ENCODE assay signal across 11 mouse cellular contexts in genomic region chr19:45432351-45432750, GRCm38 (mm10).
DNase-seq lines count a peak whose midpoint lies in the region; ATAC-seq lines count a peak whose summit lies in the region.
"Had no signal": no experiment of that assay in that cellular context is flagged by ENCODE, and none has a peak within 500 bp of the region (broad histone marks: within the 10 kb centered on the region; RNA-seq: fewer than 3 reads in every experiment).

No protein-coding gene starts in this region.

- no peak overlapping the region for H3K9ac ChIP-seq in forebrain, embryonic 13.5 days
- H3K9ac ChIP-seq in neural tube, embryonic 13.5 days = no peak overlapping the region
- H3K9ac ChIP-seq: liver, embryonic 12.5 days had no signal

- no peaks in the 10 kb centered on the region for H3K9me3 ChIP-seq in forebrain, embryonic 13.5 days (replicated peaks)
- H3K9me3 ChIP-seq in forebrain, embryonic 10.5 days = no peaks in the 10 kb centered on the region
- H3K9me3 ChIP-seq in neural tube, embryonic 13.5 days = no peaks in the 10 kb centered on the region
- H3K9me3 ChIP-seq: liver, embryonic 12.5 days had no signal

- 59% methylated on average over 3 of the region's 3 CpGs for WGBS in forebrain, embryonic 13.5 days
- 86% methylated on average over 3 of the region's 3 CpGs for WGBS in forebrain, embryonic 10.5 days
- 53% methylated on average over 3 of the region's 3 CpGs for WGBS in neural tube, embryonic 13.5 days

- H3K27me3 ChIP-seq in forebrain, embryonic 13.5 days = no peaks in the 10 kb centered on the region
- H3K27me3 ChIP-seq in forebrain, embryonic 10.5 days (ENCODE audit: poor library complexity, severe bottlenecking) = no peaks in the 10 kb centered on the region
- no peaks in the 10 kb centered on the region for H3K27me3 ChIP-seq in neural tube, embryonic 13.5 days
- H3K27me3 ChIP-seq: liver, embryonic 12.5 days had no signal

- no peak overlapping the region for H3K4me2 ChIP-seq in forebrain, embryonic 13.5 days
- H3K4me2 ChIP-seq in neural tube, embryonic 13.5 days = no peak overlapping the region
- H3K4me2 ChIP-seq: liver, embryonic 12.5 days had no signal

- H3K4me3 ChIP-seq in forebrain, embryonic 13.5 days = no peak overlapping the region
- H3K4me3 ChIP-seq in forebrain, embryonic 10.5 days = no peak overlapping the region
- H3K4me3 ChIP-seq in neural tube, embryonic 13.5 days = no peak overlapping the region
- H3K4me3 ChIP-seq: liver, embryonic 12.5 days had no signal

- no peak for DNase-seq in forebrain, embryonic 10.5 days (ENCODE audit: extremely low spot score, low spot score)
- no peak for DNase-seq in neural tube, embryonic 10.5 days (ENCODE audit: extremely low spot score, low spot score)
- peak; percentile 46 to 73 for DNase-seq in layer of hippocampus, postnatal 14 days (ENCODE audit: low spot score in 2 of 2)
- peak; percentile 89 for DNase-seq in telencephalon, adult 2 months (ENCODE audit: low read depth, low spot score)
- no peak for DNase-seq in kidney, postnatal 10 days
- DNase-seq in T-cell, adult 2 months (ENCODE audit: low spot score) = no peak
- DNase-seq: gastrocnemius, postnatal 14 days had no signal

- no peaks in the 10 kb centered on the region for H3K36me3 ChIP-seq in forebrain, embryonic 13.5 days (ENCODE audit: poor library complexity, severe bottlenecking)
- no peaks in the 10 kb centered on the region for H3K36me3 ChIP-seq in forebrain, embryonic 10.5 days (replicated peaks)
- H3K36me3 ChIP-seq in neural tube, embryonic 13.5 days = no peaks in the 10 kb centered on the region

- peaks cover 15% of the 10 kb centered on the region for H3K4me1 ChIP-seq in forebrain, embryonic 13.5 days
- 0 out of 2 replicates have a peak, but pooled peaks cover 6% of the 10 kb centered on the region for H3K4me1 ChIP-seq in forebrain, embryonic 10.5 days
- peaks cover 38% of the 10 kb centered on the region for H3K4me1 ChIP-seq in neural tube, embryonic 13.5 days (replicated peaks)

- ATAC-seq in forebrain, embryonic 13.5 days = no peak
- ATAC-seq in neural tube, embryonic 13.5 days (ENCODE audit: low read depth) = no peak
- ATAC-seq: liver, embryonic 12.5 days had no signal

- peak overlapping the region; percentile 55 for H3K27ac ChIP-seq in forebrain, embryonic 13.5 days
- H3K27ac ChIP-seq in forebrain, embryonic 10.5 days = no peak overlapping the region
- peak overlapping the region; percentile 35 for H3K27ac ChIP-seq in neural tube, embryonic 13.5 days (replicated peaks)
- H3K27ac ChIP-seq: kidney, postnatal 0 days; liver, embryonic 12.5 days had no signal

Comparison
In these comparisons a context has a peak if more than half of its experiments do, and no peak if none do; other contexts are left out.
1. DNase-seq: peak in layer of hippocampus, postnatal 14 days (2 of 2) and telencephalon, adult 2 months (single experiment); none in forebrain, embryonic 10.5 days (single experiment), neural tube, embryonic 10.5 days (single experiment), kidney, postnatal 10 days (single experiment) and T-cell, adult 2 months (single experiment).